Mouse (Mus musculus) thymus, adult 2 months (tissue): Measurements from ENCODE around the gene Mybpc2. TPM values are rescaled to one million over a fixed set of nuclear protein-coding genes. Genes with fewer than 3 reads are reported as not detected.

Source experiments
- DNase-seq: peaks from one replicate; pipeline ENCODE4 v3.0.0; 2021
- H3K27ac ChIP-seq: fragments of 200-500 bp; 2 replicates; pipeline ENCODE4 v1.5.1; 2012; ENCODE audit warnings: low read length, control low read depth; ENCODE audit not compliant: control insufficient read depth, insufficient read depth
- H3K27me3 ChIP-seq: fragments of 200-500 bp; 2 replicates; pipeline ENCODE4 v1.6.1; 2012; ENCODE audit warnings: mild to moderate bottlenecking, low read length, moderate library complexity, mixed read lengths; ENCODE audit not compliant: control insufficient read depth, insufficient read depth
- H3K36me3 ChIP-seq: fragments of 200-500 bp; 2 replicates; pipeline ENCODE4 v1.6.1; 2012; ENCODE audit warnings: mild to moderate bottlenecking, low read length, moderate library complexity; ENCODE audit not compliant: control insufficient read depth, insufficient read depth
- H3K4me1 ChIP-seq: fragments of 200-500 bp; replicated peaks from 2 replicates; pipeline ENCODE4 v1.6.1; 2012; ENCODE audit warnings: low read length; ENCODE audit not compliant: control insufficient read depth, insufficient read depth
- H3K4me3 ChIP-seq: fragments of 200-500 bp; 2 replicates; pipeline ENCODE4 v1.5.1; 2012; ENCODE audit warnings: mild to moderate bottlenecking, low read length, control low read depth, moderate library complexity; ENCODE audit not compliant: control insufficient read depth, insufficient read depth
- CTCF ChIP-seq: fragments of 200-500 bp; IDR thresholded peaks from 2 replicates; pipeline ENCODE4 v1.5.1; 2012; ENCODE audit warnings: mild to moderate bottlenecking, control low read depth, low read length, moderate library complexity, borderline replicate concordance; ENCODE audit not compliant: control insufficient read depth, poor library complexity, insufficient read depth; ENCODE audit errors: extremely low read depth
- POLR2A ChIP-seq: fragments of 200-500 bp; IDR thresholded peaks from 2 replicates; pipeline ENCODE4 v1.6.1; 2012; ENCODE audit warnings: mild to moderate bottlenecking, low read length, control low read depth, moderate library complexity; ENCODE audit not compliant: control insufficient read depth, poor library complexity, insufficient read depth; ENCODE audit errors: extremely low read depth
- WGBS: fragments of 180-500 bp; shearing (Covaris S2); methylation state at CpG from one replicate; pipeline ENCODE4 v1.1.7; 2018; 5-methylcytosine and 5-hydroxymethylcytosine counted together
- polyA plus RNA-seq: library from polyadenylated mRNA; depleted of rRNA; stranded (reverse); fragments of >200 nt; gene quantifications from 2 replicates; pipeline ENCODE4 v1.2.3, GENCODE M21; 2012

The Mybpc2 gene
- polyA plus RNA-seq, 1 experiment, result 0.53 TPM

DNA sequence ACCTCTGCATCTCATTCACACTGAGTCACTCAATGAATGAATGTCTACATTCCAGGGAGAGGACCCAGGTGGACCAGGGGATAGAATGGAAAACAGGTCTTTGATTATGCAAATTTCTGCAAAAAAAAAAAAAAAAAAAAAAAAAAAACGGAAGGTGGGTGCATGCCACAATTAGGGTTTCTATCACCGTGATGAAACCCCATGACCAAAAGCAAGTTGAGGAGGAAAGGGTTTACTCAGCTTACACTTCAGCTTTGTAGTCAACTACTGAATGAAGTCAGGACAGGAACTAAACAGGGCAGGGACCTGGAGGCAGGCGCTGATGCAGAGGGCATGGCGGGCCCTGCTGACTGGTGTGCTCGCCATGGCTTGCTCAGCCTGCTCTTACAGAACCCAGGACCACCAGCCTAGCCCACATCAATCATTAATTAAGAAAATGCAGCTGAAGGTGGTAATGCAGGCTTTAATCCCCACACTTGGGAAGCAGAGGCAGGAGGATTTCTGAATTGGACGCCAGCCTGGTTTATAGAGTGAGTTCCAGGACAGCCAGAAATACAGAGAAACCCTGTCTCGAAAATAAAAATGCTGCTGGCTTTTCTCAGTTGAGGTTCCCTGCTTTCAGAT is 38.8 kb downstream of the Mybpc2 start:
- Histone ChIP-seq H3K27me3 (no peaks in the 10 kb centered on the region; the same call in 1 of the 2 replicates), H3K4me3 (no peak overlapping the region), H3K27ac (no peak overlapping the region), H3K4me1 (peaks cover 10% of the 10 kb centered on the region; the same call in 1 of the 2 replicates), H3K36me3 (no peaks in the 10 kb centered on the region; the same call in 1 of the 2 replicates)
- WGBS, result 89% methylated on average over 7 of the region's 7 CpGs
- TF ChIP-seq POLR2A (no peak), CTCF (no peak)
- DNase-seq, result no peak

DNA sequence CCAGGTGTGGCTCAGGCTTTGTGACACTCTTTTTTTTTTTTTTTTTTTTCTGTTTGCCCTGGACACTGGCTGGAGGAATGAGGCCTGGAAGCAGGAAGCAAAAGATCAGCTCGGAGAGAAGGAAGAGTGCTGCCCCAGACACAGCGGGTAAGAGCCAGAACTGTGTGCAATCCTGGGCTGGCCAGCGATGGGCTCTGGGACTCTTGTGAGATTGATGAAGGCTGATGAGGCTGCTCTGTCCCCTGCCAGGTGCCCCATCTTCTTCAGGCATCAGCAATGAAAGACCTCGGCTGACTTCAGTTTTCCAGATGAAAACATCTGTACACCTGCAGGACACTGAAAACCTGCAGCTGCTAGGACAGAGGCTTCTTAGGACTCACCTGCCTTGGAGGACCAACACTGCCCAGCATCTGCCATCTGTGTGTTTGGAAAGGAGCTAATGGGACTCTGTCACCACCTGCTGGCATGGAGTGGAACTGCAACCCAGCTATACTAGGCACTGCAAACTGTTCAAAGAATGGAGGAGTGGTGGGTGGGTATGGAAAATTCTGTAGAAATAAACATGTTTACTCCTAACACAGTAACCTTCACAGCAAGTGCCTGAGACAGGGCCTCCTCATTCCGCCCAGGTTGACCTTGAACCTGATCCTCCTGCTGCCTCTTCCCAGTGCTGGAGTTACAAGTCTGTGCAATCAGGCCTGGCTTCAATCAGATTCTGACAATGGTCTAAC is 39.5 kb downstream of the Mybpc2 start:
- Histone ChIP-seq H3K36me3 (no peaks in the 10 kb centered on the region; the same call in 1 of the 2 replicates), H3K4me3 (no peak overlapping the region), H3K4me1 (peaks cover 4% of the 10 kb centered on the region; the same call in 1 of the 2 replicates), H3K27me3 (no peaks in the 10 kb centered on the region; the same call in 1 of the 2 replicates), H3K27ac (no peak overlapping the region)
- DNase-seq, result peak; percentile 73
- TF ChIP-seq CTCF (no peak), POLR2A (no peak)
- WGBS, result 59% methylated on average over 5 of the region's 5 CpGs

DNA sequence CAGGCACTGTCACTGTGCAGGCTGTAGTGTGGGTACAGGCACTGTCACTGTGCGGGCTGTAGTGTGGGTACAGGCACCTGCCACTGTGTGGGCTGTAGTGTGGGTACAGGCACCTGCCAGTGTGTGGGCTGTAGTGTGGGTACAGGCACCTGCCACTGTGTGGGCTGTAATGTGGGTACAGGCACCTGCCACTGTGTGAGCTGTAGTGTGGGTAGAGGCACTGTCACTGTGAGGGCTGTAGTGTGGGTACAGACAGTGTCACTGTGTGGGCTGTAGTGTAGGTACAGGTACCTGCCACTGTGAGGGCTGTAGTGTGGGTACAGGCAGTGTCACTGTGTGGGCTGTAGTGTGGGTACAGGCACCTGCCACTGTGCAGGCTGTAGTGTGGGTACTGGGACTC is 40.3 kb downstream of the Mybpc2 start:
- WGBS, result 89% methylated on average over 1 of the region's 1 CpGs
- DNase-seq, result no peak
- Histone ChIP-seq H3K4me1 (no peaks in the 10 kb centered on the region), H3K4me3 (no peak overlapping the region), H3K36me3 (no peaks in the 10 kb centered on the region; the same call in 1 of the 2 replicates), H3K27me3 (no peaks in the 10 kb centered on the region; the same call in 1 of the 2 replicates), H3K27ac (no peak overlapping the region)
- TF ChIP-seq CTCF (no peak), POLR2A (no peak)

DNA sequence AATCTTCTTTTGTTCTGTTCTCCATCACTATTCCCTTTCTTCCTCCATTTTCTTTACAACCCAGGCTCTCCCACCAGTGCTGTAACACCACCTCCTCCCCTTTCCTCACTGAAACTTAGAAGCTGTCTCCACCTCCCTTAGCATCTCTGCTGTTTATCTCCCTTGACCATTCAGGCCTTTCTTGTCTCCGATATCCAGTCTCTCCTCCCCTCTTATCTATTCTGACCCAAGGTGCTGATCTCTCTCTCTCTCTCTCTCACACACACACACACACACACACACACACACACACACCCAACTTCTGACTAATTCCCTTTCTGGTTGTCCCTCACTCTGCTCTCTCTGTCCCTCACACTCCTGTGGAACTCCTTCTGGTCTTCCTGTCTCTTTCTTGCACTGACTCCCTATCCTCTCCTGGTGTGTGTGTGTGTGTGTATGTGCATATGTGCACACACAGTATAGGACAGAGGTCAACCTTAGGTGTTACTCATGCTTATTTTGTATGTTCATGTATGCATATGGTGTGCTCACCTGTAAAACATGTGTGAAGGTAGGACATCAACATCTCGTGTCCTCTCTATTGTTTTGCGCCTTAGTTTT is 41.5 kb downstream of the Mybpc2 start:
- DNase-seq, result no peak
- no peaks in the 10 kb centered on the region for H3K4me1 ChIP-seq
- no peak overlapping the region for H3K27ac ChIP-seq
- no peak overlapping the region for H3K4me3 ChIP-seq
- WGBS, result 72% methylated on average over 3 of the region's 3 CpGs
- no peaks in the 10 kb centered on the region for H3K36me3 ChIP-seq
- TF ChIP-seq POLR2A, result no peak
- TF ChIP-seq CTCF, result no peak
- no peaks in the 10 kb centered on the region; the same call in 1 of the 2 replicates for H3K27me3 ChIP-seq

DNA sequence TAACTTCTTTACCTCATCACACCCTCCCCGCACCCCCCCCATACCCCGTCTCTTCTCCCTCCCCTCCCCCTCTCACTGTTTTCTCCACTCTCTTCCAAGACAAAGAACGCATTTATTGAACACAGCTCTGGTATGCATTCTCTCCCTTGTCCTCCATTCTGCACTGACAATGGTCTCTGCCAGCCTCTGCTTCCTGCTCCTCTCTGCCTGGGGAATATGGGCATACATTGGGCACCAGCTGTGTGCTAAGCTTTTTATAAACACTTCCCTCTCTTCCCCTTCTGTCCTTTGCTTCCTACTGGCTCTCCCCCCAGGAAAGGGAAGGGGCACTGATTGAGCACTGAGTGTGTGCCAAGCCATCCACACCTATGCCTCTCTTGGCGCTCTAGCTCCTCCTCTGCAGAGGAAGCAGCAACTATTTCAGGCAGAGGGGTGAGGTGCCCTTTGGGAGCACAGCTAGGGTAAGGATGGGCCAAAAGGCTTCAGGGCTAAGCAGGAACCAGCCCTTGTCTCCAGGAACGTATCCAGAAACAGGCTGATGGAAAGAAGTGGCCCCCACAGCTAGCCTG is 49.3 kb downstream of the Mybpc2 start:
- Histone ChIP-seq H3K4me3 (no peak overlapping the region), H3K4me1 (peaks cover 6% of the 10 kb centered on the region), H3K36me3 (no peaks in the 10 kb centered on the region), H3K27ac (no peak overlapping the region), H3K27me3 (no peaks in the 10 kb centered on the region)
- DNase-seq, result no peak
- 41% methylated on average over 5 of the region's 5 CpGs for WGBS
- TF ChIP-seq POLR2A, result no peak
- no peak for TF ChIP-seq CTCF

DNA sequence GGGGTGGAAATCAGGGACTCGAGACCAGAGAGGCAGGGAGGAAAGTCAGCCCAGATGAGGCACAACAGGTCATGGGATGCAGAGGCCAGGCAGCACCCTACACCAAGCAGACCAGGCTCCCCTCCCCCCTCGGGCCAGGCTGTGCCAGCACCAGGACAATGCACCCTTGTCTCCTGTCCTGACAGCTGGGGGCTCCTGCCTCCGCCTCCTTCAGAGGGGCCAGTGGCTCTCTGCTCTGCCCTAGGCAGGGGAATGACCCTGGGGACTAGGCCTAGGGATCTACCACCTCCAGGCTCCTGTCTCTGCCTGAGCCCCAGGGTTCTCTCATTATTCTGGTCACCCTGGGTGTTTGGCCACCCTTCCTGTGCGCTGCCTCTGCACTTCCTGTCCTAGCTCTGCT is 50.0 kb downstream of the Mybpc2 start:
- Histone ChIP-seq H3K36me3 (no peaks in the 10 kb centered on the region), H3K27ac (no peak overlapping the region), H3K4me1 (peaks cover 6% of the 10 kb centered on the region), H3K4me3 (no peak overlapping the region), H3K27me3 (no peaks in the 10 kb centered on the region)
- TF ChIP-seq POLR2A (no peak), CTCF (no peak)
- 44% methylated on average over 4 of the region's 4 CpGs for WGBS
- DNase-seq, result no peak
